Mouse (Mus musculus): ENCODE results near the gene Gm10309.

DNA sequence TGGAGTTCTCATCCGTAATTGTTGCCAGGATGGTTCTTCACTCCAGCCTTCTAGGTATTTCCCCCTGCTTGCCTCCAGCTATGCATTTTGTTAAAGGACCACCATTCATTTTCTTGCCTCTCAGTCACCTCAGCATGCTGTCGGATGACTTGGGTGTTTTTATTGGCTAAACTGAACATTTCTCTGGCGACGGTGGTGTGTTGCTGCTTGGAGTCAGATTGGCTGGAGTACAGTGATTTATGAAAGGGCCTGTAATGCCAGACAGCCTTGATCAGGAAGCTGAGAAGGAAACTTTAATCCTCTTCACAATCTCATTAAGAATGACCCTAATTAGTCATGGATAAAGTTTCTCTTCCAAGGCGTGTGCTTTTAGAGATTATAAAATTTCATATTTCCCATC is 4.8 kb upstream of the Gm10309 start:
- TF ChIP-seq CTCF (IDR thresholded peaks at IDR 0.05; ENCODE audit: insufficient read depth, low read length) = no peak
- TF ChIP-seq POLR2A (IDR thresholded peaks at IDR 0.05; ENCODE audit: borderline replicate concordance, extremely low read depth, low read depth, low read length) = no peak

All from lung, adult 2 months (tissue).